Mouse (Mus musculus) left cerebral cortex, adult 2 months (tissue): ENCODE results near the gene Fras1. TPM values are rescaled to one million over a fixed set of nuclear protein-coding genes. Genes with fewer than 3 reads are reported as not detected.

Experiments used
- DNase-seq, 2 experiments: peaks; one replicate each; pipeline ENCODE4 v3.0.0; 2021 to 2022; ENCODE audit warnings: low spot score in 2 of 2, mixed read lengths in 1 of 2; ENCODE audit errors: extremely low spot score in 1 of 2
- H3K27ac ChIP-seq: fragments of 200-600 bp; 2 replicates; pipeline ENCODE4 v1.8.1; 2022
- H3K4me3 ChIP-seq: fragments of 200-600 bp; 2 replicates; pipeline ENCODE4 v1.8.1; 2022
- CTCF ChIP-seq: fragments of 200-600 bp; IDR thresholded peaks from 2 replicates; pipeline ENCODE4 v1.8.1; 2022; ENCODE audit warnings: antibody characterized with exemption, mild to moderate bottlenecking, moderate library complexity
- intact Hi-C: fragments of 180-260 bp; cut with DNase I; formaldehyde crosslinking; loops from one replicate; pipeline ENCODE4 v1.15.1; 2025
- long read RNA-seq, 2 experiments: library from polyadenylated mRNA; stranded (forward); transcript quantifications; one replicate each; pipeline ENCODE4 v2.0.0; 2021; ENCODE audit warnings: borderline mapping rate in 2 of 2
- total RNA-seq, 2 experiments: library from RNA; stranded (reverse); gene quantifications; 2 replicates each; pipeline ENCODE4 v1.2.3; 2021

Gene Fras1
- total RNA-seq = 10 to 100 TPM; 23.0 to 25.2 TPM
- long read RNA-seq, experiment 1, partial matches to known transcripts = 6 of 7 reads
- long read RNA-seq, experiment 1, other reads (novel, unspliced or antisense) = 1 of 7 reads
- long read RNA-seq, experiment 2, partial matches to known transcripts = 5 of 5 reads
- long read RNA-seq, experiment 2, other reads (novel, unspliced or antisense) = 0 of 5 reads

DNA sequence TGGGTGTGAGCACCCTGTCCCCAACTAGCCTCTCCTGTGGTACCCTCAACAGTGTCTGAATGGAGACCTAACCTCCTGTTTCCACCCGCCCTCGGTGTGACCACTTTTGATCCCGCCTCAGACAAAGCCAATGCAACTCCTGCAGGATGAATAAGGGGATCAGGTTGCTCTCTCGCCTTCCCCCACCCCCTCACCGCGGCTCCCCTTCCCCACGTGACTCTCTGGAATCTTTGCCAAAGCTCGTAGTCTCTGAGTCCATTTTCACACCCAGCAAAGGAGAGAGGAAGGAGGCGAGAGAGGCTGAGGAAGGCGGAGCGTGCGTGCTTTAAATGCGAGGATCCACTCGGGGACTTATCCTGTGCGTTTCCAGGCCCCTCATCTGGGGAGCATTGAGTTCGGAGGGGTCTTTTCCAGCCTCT, at the start of gene Fras1:
TSS of gene Fras1 (plus strand) at position 389 of the 419 bp plus-strand sequence.
- Histone ChIP-seq H3K4me3 (peak within 1 kb of the TSS; percentile 73), H3K27ac (peak within 1 kb of the TSS; percentile 34)
- no peak for TF ChIP-seq CTCF
- peak in 1 of 2 experiments; percentile 49 for DNase-seq
- intact Hi-C loops = loop anchor here (5.0 kb wide), 1 partner anchor 304 kb away; no protein-coding TSS in a partner anchor

DNA sequence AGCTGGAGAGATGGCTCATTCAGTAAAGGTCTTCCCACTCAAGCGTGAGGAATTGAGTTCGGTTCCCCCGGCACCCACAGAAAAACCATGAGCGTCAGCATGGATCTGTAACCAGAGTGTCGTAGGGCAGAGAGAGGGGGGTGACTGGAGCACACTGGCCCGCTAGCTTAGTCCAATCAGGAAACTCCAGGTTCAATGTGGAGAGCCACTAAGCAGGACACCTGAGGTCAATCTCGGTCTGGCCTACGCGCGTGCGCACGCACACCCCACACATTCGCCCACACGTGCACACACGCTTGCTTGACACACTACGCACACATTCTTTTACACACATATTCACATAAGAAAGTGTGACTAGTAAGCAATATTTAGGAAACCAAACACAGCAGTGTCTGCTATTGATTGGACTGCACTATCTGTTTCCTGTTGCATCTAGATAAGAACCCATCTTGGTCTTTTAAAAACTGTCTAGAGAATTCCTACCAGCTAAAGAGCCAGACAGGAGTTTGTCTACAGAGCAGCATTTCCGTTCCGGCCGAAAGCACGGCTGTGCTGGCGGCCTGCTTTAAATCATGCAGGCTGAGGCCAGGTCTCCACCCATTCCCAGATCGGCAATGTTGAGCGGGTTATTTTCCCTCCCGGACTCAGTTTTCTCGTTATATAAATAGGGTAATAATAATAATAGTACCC, 42.6 kb upstream of the Fras1 start:
- DNase-seq = no peak
- Histone ChIP-seq H3K4me3 (no peak overlapping the region), H3K27ac (no peak overlapping the region)
- TF ChIP-seq CTCF = no peak
- intact Hi-C loops = no loop called here

DNA sequence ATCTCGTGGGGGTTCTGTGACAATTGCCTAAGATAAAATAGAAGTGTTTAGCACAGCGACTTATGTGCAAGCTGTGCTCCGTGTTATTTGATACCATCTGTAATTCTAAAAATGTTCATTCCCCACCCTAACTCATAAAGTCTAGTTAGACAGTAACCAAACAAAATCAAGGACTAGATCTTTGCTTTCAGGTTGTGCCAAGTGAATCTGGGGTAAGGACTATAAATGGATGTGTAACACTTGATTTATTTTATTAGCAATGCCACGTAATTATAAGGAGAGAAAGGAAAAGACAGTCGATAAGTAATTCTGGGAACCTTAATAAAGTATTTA, 42.1 kb upstream of the Fras1 start:
- TF ChIP-seq CTCF = no peak
- intact Hi-C loops = no loop called here
- DNase-seq = no peak
- Histone ChIP-seq H3K27ac (no peak overlapping the region), H3K4me3 (no peak overlapping the region)

DNA sequence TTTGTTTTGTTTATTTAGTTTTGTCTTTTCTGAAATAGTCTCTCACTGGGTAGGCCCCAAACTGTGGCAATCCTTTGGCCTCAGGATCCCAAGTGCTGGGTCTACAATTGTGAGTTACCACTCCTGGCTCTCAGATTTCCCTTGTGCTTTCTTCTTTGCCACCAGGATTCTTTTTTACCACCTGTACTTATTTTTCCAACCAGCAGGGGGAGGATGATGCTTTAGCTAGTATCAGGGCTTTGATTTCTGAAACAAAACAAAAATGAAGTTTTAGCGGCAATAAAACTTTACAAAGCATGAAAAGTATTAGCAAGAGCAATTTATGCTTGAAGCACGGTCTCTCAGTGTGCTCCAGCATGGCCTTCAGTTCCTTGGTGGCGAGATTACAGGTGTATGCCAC, 39.8 kb upstream of the Fras1 start:
- H3K4me3 ChIP-seq = no peak overlapping the region
- H3K27ac ChIP-seq = no peak overlapping the region
- DNase-seq = no peak
- intact Hi-C loops = loop anchor here (1.0 to 2.0 kb wide), 2 partner anchors 343 to 435 kb away; no protein-coding TSS in a partner anchor
- TF ChIP-seq CTCF = peak; percentile 59

DNA sequence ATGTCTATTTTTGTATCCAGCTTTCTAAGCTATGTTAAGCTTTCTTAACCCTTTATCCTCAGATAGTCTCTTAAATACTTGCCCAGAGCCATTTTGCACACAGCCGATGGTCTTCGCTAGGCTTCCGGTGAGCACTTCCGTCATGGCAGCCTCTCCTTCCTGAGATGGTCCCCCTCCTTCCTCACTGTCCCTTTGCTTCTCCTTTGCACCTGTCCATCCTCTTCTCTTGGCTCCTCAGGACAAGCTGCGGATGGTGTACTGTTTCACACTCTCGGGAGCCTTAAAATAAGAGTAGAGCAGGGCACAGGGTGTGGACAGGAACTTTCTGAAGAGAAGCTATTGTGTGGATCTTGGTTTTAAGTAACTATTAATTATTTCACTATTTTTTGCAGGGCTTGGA, 33.2 kb upstream of the Fras1 start:
- H3K27ac ChIP-seq = no peak overlapping the region
- intact Hi-C loops = no loop called here
- DNase-seq = no peak
- no peak for TF ChIP-seq CTCF
- H3K4me3 ChIP-seq = no peak overlapping the region

DNA sequence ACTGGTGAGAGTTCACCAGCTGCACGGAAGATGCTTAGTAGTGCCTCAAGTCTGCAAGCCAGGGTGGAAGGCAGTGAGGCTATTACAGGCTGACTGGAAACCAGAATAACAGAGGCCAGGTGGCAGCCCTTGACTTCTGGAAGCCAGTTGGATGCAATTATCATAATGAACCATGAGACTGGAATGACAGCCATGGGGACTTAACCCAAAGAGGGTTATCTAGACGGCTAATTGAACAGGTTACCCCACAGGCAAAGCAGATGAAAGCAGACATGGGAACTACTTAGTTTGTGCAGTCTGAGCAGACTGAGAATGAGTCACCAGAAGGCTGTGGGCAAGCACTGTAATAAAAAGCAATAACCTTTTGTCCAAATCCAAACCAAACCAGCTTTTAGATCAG, 28.8 kb upstream of the Fras1 start:
- intact Hi-C loops = no loop called here
- no peak for DNase-seq
- H3K27ac ChIP-seq = no peak overlapping the region
- TF ChIP-seq CTCF = no peak
- no peak overlapping the region for H3K4me3 ChIP-seq

DNA sequence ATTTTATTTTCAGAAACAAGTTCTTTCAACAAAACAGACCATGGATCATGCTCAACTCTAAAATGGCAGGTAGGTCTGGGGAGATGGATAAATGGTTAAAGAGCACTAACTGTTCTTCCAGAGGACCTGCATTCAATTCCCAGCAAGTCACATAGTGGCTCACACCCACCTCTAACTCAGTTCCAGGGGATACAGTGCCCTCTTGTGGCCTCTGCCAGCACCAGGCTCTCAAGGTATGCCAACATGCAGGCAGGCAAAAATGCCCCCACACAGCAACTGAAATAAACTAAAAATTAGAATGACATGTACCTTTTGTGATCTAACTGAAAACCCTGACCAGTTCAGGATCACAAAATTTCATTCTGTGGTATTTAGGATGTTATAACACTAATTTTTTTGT, 21.8 kb upstream of the Fras1 start:
- TF ChIP-seq CTCF = peak; percentile 34
- no peak overlapping the region for H3K4me3 ChIP-seq
- intact Hi-C loops = no loop called here
- DNase-seq = no peak
- no peak overlapping the region for H3K27ac ChIP-seq

DNA sequence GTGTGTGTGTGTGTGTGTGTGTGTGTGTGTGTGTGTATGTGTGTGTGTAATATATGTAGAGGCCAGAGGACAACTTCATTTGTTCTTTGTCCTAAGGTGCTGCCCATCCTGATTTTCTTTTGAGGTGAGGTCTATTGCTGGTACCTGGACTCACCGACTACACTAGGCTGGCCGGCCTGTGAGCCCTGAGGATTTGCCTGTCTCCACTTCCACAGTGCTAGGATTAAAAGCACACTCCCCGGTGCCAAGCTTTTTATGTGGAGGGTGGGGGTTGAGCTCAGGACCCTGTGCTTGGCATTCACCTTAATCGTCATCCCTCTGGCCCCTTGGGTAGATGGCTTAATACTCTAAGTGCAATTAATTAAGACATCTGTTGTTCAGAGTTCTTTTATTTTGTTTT, 9.8 kb upstream of the Fras1 start:
- DNase-seq = no peak
- intact Hi-C loops = no loop called here
- H3K27ac ChIP-seq = no peak overlapping the region
- no peak for TF ChIP-seq CTCF
- no peak overlapping the region for H3K4me3 ChIP-seq

DNA sequence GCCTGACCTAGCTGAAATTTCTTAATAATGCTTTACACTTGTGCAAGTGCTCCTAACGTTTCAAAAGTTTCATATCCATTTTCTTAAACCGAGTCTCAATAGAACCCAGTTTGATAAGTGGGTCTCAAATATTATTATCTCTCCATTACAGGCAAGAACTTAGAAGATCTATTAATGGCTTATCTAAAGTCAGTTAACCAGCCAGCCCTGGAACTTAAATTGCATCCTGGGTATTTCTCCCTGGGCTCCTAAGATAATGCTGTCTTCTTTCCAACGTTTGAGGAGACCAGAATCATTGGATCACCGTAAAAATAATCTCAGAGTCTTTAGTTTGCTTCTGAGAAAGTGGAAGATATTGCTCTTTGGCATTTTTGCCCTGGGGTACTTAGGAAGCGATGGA, 8.2 kb upstream of the Fras1 start:
- no peak for TF ChIP-seq CTCF
- no peak for DNase-seq
- Histone ChIP-seq H3K27ac (no peak overlapping the region), H3K4me3 (no peak overlapping the region)
- intact Hi-C loops = no loop called here

DNA sequence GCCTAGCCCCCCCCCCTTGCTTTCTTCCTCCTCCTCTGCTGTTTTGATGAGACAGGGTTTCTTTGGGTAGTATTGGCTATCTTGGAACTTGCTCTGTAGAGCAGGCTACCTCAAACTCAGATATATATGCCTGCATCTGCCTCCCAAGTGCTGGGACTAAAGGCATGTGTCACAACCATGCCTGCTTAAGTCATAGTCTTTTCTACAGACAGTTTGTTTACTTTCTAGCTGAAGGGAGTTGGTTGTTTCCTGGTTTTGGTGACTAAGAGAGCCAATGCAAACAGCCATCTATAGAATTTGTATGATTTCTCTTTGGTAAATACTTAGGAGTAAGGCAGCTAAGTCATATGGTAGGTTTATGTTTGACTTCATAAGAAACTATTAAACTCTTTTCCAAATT, 6.5 kb upstream of the Fras1 start:
- intact Hi-C loops = no loop called here
- H3K27ac ChIP-seq = no peak overlapping the region
- no peak for DNase-seq
- no peak overlapping the region for H3K4me3 ChIP-seq
- no peak for TF ChIP-seq CTCF

DNA sequence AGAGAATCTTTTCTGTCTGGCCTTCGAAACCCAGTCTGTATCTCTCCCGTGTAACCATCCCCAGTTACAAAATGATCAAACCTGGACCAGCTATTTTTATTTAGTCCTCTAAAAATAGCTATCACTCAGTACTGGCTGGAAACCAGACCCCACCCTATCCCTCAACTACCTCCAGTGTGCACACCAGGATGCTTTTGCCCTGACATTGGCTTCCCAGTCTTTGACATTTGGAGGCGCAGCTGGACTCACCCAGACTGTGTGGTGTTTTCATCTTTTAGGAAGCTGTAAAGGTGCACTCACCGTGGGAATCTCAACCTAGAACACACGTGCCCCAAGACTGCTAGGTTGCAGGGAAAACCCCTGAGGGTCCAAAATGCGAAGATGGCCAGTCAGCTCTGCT, 649 bp upstream of the Fras1 start:
- no peak for TF ChIP-seq CTCF
- intact Hi-C loops = loop anchor here (5.0 kb wide), 1 partner anchor 304 kb away; no protein-coding TSS in a partner anchor
- Histone ChIP-seq H3K4me3 (peak overlapping the region; percentile 73), H3K27ac (0 out of 2 replicates have a peak overlapping the region, but pooled peaks have one; percentile 6)
- no peak for DNase-seq

DNA sequence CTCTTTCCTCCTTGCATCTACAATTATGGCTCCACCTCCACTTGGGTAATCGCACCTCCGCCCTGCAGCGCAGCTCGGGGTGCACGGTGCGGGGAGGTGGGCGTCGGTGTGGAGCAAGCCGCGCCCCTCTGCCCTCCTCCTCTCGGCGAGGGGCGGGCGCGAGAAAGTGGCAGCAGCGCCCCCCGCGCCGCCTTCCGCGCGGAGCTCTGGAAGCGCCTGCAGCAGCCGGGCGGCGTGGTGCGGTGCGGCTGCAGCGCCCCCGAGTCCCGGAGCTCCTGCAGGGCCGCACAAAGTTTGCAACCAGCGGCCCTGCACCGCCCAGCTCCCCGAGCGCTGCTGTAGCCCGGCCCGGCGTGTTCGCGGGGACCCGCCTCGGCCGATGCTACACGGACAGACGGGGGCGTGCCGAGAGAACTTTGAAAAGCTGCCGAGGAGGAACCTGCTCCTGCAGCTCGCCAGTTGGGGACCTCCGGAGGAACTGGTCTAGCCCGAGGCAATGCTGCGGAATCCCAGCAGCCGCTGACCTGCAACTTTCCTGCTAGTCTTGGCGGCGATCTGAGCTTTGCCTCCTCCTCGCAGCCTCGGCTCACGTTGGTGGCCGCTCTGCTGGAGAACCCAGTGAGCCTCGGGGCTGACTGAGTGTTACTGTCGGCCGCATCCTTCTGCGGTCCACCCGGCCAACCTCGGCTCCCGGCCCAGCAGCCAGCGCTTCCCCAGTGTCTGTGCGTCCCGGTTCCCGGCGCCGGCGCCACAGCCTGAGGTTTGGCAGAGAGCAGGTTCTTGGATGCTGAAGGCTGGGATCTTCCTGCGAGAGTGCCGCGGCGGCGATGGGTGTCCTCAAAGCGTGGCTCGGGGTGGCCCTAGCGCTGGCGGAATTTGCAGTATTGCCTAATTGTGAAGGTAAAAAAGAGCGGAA, 489 bp downstream of the Fras1 start:
- intact Hi-C loops = loop anchor here (2.0 to 5.0 kb wide), 3 partner anchors 83 to 303 kb away; no protein-coding TSS in a partner anchor

More for the DNA sequence above, 489 bp downstream of the Fras1 start:
- no peak; the same call in 1 of the 2 replicates for TF ChIP-seq CTCF
- DNase-seq = peak; percentile 61 to 78
- Histone ChIP-seq H3K27ac (peak overlapping the region; percentile 34), H3K4me3 (peak overlapping the region; percentile 73)
